Mouse (Mus musculus) kidney, postnatal 25 days (tissue): ENCODE results near the gene Palm2.

Experiments
- DNase-seq, 2 experiments: peaks; one replicate each; pipeline ENCODE4 v3.0.0; 2021; ENCODE audit warnings: mixed read lengths in 2 of 2

Palm2 gene

DNA sequence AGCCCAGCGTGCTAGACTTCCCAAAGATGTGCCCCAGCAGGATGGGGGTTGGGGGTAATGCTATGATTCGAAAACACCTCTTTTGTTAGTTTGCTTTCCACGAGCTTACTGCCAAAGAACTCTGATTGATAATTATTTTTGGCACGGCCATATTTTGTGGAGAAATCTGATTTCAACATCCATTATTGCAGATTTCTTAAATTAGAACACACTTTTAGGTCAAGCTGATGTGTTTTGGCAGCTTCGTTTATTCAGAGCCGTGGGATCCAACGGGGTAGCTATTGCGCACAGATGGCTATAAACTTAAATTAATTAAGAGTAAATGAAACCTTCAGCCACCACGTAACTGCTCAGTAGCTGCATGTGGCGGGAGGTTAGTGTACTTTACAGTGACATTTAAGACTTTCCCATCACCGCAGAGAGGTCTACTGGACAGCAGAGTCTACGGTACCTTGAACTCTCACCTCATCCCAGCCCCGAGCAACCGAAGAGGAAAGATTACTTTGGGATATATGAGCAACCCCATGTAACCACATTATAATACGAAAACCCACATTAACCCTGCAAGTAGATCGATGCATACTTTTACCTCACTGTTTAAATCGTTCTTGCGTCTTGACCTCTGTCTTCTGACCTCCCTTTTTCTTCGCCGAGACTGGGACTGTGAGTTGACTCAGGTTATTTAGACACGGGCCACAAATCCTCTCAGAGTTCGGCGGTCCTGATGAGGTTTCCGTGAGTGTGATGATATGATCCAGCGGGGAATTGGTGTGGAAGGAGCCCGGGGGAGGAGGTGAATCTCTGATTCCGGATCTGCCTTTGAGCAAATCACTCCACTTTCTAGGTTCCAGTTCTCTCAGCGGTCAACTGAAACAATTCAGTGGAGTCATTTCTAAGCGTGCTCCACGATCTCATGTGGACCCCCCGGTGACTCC lies 80.2 kb downstream of the Palm2 start:
- no peak for DNase-seq

DNA sequence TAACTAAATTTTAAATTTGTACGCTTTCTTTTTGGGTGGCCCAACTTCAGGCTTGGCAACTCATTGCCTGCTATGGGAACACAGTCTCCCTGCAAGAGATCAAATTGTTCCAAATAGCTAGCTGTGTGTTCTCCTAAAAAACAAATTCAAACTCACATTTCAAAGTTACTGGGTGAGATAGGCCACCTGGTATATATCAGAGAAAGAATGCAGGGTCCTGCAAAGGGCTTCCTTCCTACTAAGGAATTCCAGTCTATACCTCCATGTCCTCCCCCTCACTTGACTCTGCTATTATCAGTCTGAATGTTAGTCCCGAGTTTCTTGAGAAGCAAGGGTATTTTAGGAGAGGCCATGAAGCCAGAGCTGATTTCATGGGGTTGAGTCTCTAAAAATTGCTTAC lies 81.3 kb downstream of the Palm2 start:
- DNase-seq, result no peak

DNA sequence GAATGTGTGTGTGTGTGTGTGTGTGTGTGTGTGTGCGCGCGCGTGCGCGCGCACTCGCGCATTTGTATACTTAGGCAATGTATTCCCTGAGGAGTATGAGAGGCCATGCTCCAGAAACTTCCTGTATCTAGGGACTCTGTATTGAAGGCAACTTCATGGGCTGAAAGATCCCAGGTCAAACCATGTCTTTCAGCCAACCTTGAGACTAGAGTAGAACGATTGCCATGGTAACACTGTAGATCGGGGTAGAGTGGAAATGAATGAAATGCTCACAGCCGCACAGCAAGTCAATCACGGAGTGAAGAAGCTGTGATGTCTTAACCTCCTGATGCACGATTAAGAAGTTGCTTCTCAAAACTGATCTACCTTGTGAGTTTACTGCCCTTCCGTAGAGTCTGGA lies 89.4 kb downstream of the Palm2 start:
- no peak for DNase-seq

DNA sequence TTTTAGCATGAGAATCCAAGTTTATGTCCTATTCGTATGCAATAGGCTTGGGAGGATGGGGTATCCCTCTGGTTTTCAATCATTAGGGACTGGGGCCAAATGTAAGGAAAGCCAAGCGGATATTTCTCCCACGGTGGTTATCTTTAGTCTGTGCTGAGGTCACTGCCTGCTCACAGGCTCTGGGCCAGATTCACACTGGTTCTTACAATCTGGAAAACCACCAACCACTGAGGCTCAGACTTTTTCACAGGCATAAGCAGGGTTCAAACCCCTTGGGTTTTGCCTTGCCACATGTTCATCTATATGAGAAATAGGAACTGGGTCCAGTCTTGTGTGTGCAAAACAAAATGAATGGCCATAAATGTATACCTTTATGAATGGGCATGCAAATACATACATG lies 90.4 kb downstream of the Palm2 start:
- DNase-seq, result no peak

DNA sequence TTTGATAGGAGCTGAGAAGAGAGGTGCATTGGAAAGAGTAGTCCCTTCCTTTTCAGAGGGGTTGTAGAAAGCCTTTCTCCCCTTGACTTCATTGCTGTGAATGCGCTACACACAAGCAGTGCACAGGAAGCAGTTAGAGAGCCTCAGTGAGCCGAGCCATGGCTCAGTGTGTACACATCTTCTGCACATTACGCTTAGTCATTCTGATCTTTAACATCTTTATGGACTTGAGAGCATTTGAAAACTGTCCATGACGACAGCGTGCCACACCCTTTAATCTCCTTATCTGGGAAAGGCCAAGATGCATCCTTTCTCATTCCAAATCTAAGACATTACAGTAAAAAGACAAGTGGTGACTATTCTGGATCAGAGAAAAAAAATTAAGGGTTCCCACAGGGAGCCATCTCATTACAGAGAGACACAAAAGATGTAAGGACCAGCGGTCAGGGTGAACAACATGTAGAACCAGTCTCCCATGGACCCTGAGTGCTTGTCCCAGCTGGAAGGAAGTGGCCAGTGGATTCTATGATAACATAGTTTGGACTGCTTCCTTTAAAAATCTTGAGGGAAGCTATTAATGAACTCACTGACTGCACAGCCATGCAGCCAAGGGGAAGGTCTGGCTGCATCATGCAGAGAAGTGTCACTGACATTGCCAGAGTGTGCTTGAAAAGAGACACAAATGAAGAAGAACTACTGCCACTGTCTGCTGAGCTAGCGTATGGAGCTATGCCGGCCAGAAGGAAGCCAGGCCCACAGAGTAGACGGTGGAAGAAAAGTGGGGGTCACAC lies 91.4 kb downstream of the Palm2 start:
- DNase-seq, result no peak

DNA sequence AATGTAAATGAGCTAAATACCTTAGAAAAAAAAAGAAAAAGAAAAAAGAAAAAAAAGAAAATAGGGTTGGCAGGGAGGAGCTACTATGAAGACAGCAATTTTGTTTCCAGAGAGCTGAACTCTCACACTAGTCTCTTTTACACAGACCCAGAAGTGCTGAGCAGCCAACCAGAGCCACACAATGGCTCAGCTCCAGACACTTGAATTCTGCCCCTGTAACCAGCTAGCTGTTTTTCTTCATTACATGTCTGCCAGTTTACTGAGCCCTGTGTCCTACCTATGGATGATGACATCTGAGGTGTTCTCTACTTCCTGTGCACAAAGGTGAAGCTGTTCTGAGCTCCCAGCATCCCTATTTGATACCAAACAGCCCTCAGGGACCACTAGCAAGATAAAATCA lies 94.2 kb downstream of the Palm2 start:
- no peak for DNase-seq

DNA sequence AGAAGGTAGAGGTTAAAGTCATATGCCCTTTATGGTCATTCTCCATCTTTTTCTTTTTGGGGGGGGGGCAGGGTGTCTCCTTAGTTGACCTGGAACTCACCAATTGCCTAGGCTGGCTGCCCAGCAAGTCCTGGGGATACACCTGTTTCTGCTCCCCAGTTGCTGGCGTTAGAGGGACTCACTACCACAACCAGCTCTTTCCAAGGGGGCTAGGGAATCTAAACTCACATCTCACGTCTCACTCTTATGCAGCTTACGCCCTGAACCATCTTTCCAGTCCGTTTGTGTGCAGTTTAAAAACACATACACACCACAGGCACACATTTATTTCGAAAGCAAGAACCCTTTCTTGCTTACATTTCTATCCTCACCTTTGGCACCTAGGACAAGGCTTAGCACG lies 99.6 kb downstream of the Palm2 start:
- no peak for DNase-seq

DNA sequence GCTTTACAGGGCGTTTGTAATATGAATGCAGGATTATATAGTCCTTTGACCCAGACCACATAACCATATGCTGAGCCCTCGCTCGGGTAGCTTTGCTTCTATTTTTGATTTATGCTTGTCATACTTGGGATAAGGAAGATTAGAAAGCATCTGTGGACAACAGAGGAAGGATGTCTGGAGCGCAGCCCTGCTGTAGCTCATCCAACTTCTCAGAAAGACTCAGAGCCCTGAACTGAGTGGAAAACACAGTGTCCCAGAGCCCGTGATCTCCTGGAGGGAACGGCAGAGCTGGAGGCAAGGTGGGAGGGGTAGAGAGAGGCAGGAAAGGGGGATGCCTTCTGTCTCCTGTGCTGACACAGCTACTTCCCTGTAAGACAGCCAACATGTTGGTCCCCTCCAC lies 100.2 kb downstream of the Palm2 start:
- DNase-seq, result no peak

DNA sequence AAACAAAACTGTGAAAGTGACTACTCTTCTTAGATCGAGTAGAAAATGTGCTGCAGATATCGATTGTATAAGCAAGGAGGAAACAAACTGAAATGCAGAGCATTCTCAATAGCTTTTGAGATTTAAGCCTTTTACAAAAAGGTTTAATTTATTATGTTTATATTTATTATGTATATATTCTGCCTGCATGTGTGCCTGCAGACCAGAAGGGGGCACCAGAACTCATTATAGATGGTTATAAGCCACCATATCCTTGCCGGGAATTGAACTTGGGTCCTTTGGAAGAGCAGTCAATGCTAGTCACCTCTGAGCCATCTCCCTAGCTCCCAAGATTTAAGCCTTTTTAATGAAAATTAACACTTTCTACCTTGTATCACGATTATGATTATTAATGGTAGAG lies 101.0 kb downstream of the Palm2 start:
- no peak for DNase-seq

DNA sequence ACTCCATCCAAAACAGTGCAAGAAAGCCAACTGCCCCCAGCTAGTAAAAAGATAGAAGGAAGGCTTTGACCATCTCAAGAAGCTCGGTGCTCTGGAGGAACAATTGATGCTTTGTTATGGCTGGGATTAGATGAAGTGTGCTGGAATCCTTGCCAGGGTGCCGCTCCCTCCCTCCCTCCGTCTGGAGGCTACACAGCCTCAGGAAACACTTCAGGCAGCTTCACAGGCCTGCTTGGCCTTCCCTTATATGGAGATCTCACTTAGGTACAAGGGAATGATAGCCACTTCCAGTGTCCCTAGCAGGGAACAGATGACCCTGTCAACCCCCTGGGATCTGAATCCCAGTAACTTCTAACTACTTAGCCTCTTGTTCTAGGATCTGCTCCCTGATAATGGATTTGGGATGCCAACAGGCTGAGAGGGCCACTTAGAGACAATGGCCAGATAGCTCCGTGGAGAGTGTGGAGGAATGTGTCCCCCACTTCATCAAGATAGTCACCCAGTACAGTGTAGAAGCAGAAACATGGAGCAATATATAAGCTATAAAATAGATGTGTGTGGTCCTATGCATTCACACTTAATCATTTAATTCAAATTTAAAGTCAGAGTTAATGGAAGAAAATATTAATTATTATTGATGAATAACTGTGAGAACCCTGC lies 104.1 kb downstream of the Palm2 start:
- no peak for DNase-seq

DNA sequence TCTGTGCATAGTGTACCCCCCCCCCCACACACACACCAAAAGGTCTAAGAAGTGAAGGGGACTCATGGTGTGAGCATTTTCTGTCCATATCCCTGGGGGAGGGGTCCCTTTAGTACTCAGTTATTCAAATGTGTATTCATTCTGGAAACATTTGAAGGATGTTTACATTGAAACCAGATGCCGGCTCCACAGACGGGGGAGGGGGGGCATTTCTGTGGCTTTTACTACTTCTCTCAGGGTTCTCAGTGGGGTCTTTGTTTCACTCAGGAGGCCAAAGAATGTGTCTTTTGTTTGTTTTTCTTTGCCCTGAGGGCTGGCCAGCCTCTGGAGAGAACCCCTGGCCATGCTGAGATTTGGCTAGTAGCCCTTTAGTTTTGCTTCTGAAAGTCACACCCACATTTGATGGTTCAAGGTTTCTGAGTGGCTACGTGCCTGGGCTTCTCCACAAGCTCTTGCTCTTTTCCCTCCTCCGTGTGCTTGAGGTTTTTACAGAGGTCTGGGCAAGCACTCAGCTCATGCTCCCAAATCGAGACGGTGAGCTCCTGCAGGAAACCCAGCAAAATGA lies 109.7 kb downstream of the Palm2 start:
- DNase-seq, result no peak

DNA sequence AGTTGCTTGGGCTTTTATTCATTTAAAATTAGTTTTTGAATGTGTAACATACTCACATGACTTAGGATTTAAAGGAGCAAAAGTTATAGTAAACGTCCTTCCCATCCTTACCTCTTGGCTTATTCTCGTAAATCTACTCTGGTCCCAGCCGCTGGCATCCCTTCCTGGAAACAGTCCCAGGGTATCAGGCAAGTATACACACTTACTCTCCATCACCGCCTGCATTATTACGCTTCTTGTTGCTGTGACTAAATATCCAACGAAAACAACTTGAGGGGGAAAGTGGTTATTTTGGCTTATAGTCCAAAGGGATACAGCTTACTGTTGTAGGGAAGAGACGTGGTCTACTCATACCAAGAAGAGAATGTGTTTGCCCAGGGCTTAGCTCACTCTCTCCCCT lies 113.7 kb downstream of the Palm2 start:
- no peak for DNase-seq

DNA sequence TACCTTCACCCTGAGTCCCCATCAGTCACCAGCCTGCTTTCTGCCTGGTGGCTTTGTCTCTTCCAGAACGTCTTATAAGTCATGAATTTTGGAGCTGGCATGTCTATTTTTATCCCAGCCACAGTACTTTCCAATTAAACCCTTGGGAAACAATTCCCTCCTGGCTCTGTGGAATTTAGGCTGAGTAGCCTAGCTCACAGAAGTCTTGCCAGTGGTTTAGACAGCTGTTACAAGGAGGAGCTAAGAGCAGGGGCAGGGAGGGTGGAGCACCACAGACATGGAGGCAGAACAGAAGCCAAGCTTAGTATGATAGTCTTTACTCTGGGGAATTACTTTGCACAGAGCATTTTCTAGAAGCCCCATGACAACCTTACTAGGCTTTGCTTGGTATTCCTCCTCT lies 116.2 kb downstream of the Palm2 start:
- no peak for DNase-seq

DNA sequence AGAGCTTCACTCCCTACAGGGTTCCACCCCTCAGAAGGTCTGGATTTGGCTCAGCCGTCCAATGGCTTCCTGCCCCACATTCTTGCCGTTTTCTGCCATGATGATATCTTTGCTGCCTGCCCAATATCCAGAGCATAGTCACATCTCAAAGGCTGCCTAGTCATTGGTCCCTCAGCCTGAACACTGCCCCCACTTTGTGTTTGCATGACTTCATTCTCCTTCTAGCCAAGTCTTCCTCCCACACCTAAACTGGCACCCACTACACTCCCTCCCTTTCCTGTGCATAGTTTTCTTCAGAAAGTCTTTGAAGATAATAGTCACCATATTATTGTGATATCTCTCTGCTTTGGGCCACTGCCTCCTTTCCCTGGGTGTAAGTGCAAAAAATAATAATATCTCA lies 123.1 kb downstream of the Palm2 start:
- no peak for DNase-seq

DNA sequence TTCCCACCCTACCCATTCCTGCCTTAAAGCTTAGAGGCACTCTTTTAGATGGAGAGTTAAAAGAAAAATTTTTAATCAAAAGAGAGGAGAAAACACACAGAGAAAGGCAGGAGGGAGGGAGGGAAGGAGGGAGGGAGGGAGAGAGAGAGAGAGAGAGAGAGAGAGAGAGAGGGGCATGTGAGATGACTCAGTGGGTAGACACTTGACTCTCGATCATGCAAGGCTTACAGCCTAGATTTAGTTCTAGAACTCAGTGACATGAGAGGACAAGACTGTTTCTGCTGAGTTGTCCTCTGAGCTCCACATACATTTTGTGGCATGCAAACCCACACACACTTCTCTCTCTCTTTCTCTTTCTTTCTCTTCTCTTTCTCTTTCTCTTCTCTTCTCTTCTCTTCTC lies 125.4 kb downstream of the Palm2 start:
- DNase-seq, result no peak

DNA sequence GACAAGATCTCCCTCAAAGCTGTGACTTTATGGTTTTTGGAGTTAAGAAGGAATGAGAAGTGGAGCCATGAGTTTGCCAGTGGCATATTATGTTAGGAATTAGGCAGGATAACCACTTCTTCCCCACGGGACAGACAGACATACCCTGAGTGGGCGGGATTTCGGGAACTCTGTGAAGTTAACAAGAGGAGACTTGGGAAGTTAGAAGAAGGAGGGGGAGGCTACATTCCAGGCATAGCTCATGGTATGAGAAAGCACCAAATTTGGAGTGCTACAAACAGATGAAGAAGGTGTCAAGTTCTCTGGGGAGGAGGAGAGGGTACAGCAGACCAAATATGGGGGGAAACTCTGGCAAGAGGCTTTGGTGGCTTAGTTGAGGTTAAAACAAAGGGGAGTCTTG lies 126.0 kb downstream of the Palm2 start:
- DNase-seq, result no peak

DNA sequence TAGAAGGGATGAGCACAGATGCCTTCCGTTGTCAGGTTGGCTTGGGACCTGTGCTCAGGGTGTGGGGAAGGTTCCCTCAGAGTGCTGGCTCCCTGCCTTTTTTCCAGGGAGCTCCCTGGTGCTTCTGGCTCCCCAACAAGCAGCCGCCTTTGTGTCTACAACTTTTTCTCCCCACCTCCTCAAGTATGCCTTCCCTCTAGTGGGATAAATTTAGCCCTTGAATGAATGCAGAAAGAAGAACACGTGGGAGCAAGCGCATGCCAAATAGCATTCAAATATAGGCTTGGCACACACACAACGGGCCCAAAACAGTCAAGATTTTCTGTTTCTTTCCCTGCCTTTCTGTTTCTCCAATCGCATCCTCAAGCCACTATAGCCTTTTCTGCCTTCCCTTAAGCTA lies 127.0 kb downstream of the Palm2 start:
- no peak for DNase-seq

DNA sequence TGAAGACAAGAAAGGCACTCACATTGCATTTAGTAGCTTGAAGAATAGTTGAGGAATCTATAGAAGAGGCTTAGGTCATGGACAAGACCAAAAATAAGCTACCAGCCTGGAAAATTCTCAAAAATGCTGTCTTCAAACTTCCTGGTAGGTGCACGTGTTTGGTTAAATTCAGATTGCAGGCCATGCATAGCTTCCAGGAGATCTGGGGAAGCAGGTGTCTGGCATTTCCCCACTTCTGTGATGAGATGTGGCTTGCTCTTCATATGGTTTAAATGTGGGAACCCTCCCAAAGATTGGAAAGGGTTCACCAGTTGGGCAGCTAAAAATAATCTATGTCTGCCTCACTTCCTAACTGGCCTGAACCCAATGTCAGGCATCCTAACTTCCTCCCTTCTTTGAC lies 131.2 kb downstream of the Palm2 start:
- no peak for DNase-seq

DNA sequence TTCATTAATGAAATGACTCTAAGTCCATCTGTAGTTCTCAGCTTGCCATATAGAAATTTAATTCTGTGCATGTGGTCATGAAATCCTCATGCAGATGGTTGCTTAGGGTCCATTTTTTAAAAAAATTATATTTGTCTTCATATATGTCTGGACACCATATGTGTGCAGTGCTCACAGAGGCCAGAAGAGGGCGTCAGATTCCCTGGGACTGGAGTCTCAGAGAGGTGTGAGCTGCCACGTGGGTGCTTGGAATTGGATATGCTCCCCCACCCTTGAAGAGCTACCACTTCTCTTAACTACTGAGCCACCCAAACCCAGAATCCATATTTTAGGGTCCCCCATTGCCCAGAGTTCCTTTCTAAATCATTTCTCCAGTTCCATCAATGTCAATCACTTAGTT lies 131.8 kb downstream of the Palm2 start:
- no peak for DNase-seq

DNA sequence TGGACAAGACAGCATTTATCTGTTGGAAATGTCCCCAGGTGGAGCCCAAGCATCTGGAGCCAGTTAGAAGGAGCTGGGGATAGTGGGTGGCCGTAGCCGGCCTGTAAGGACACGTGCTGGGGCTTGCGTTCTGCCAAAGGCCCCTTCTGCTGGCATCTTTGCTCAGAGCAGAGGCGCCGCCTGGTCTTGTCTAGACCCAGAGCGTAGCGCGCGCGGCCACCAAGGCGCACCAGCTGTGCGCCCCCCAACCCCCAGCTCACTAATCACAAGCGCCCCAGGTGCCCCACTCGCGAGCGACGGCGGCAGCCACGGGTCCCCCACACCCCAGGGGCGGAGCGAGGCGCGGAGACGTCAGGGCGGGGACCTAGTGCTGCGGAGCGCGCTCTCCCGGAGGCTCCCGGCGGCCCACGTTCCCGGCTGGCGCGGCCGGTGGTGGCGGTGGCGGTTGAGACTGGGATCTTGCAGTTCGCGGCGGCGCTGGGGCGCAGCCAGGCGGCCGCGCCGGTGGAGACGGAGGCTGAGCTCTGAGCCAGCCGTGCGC lies 133.7 kb downstream of the Palm2 start, which contains the start of gene Pakap:
Pakap (plus strand) TSS at position 514 of the 541 bp plus-strand sequence.
- peak; percentile 18 to 55 for DNase-seq

DNA sequence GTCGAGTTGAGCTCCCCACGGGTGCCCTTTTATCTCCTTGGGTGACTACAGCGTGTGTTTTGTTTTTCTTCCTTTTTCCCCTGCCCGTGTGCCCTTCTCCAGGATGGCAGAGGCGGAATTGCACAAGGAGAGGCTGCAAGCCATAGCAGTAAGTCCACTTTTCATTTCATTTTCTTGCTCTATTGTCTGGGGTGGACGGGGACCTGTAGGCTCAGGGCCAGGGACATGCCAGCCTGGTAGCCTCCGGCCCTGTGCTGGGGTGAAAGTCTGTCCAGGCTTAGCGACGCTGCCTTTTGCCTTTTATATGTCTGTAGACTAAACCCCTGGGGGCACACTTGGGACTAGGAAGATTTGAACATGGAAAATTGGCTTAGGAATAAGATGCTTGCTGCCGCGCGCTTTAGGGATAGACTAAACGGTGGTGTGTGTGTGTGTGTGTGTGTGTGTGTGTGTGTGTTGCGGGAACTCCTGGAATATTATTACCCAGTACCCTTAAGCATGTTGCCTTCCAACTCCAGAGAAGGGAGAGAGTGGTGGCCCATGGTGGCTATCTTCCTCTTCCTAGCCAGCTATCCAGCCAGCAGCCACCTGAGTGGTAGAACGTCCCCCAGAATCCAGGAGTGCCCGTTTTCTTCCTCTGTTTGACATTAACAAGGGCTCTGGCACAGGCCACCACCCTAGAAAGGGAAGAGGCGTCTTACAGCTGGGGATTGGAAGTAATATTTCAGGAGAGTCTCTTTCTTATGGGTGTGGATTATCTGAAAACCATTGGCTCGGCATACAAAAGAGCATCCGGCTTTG lies 134.4 kb downstream of the Palm2 start:
- DNase-seq, result no peak

DNA sequence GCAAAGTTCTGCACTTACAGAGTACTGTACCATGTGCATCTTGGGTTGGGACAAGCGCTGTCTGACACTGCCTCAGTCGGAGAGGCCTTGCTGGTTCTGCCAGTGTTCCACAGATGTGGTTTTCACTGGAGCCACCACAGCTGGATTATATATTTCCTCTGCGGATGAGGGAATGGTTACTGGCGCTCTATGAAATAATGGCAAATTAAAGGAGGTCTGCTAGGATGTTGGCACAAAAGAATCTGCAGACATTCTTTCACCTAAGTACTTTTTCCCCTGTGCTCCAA lies 135.0 kb downstream of the Palm2 start:
- DNase-seq, result no peak
